Mouse (Mus musculus) right cerebral cortex, postnatal 4 days (tissue): Measurements from ENCODE around the gene Fam169b.

Experiments
- DNase-seq: peaks from one replicate; pipeline ENCODE4 v3.0.0-alpha.2; 2022

Fam169b gene

GRCm38 (mm10) chr7:68320078-68320810 lies 46.6 kb downstream of the Fam169b start:
- no peak for DNase-seq

- no peak for DNase-seq
These were observed 49.4 kb downstream of the Fam169b start for GRCm38 (mm10) chr7:68323051-68323450.

GRCm38 (mm10) chr7:68326190-68326722 lies 52.6 kb downstream of the Fam169b start:
- no peak for DNase-seq

GRCm38 (mm10) chr7:68329000-68329399 lies 55.4 kb downstream of the Fam169b start:
- DNase-seq, result no peak

GRCm38 (mm10) chr7:68332799-68333198 lies 59.2 kb downstream of the Fam169b start:
- DNase-seq, result no peak

GRCm38 (mm10) chr7:68337080-68337781 lies 63.6 kb downstream of the Fam169b start:
- no peak for DNase-seq

GRCm38 (mm10) chr7:68338680-68339079 lies 65.0 kb downstream of the Fam169b start:
- no peak for DNase-seq

- no peak for DNase-seq
These were observed 70.9 kb downstream of the Fam169b start for GRCm38 (mm10) chr7:68344561-68344960.

- DNase-seq, result no peak
These were observed 72.3 kb downstream of the Fam169b start for GRCm38 (mm10) chr7:68345963-68346362.

- DNase-seq, result no peak
These were observed 81.9 kb downstream of the Fam169b start for GRCm38 (mm10) chr7:68355325-68356076.

- peak; percentile 41 for DNase-seq
These were observed 83.8 kb downstream of the Fam169b start for GRCm38 (mm10) chr7:68357407-68357806.

GRCm38 (mm10) chr7:68362609-68363008 lies 89.0 kb downstream of the Fam169b start:
- no peak for DNase-seq

- peak; percentile 60 for DNase-seq
These were observed 92.1 kb downstream of the Fam169b start for GRCm38 (mm10) chr7:68365711-68366110.

- DNase-seq, result no peak
These were observed 95.3 kb downstream of the Fam169b start for GRCm38 (mm10) chr7:68368948-68369347.

- peak; percentile 86 for DNase-seq
These were observed 96.1 kb downstream of the Fam169b start for GRCm38 (mm10) chr7:68369694-68370093.

- DNase-seq, result peak; percentile 84
These were observed 100.6 kb downstream of the Fam169b start for GRCm38 (mm10) chr7:68374109-68374857.

GRCm38 (mm10) chr7:68382187-68382586 lies 108.5 kb downstream of the Fam169b start:
- no peak for DNase-seq

GRCm38 (mm10) chr7:68386767-68387166 lies 113.1 kb downstream of the Fam169b start:
- DNase-seq, result no peak

- no peak for DNase-seq
These were observed 122.2 kb downstream of the Fam169b start for GRCm38 (mm10) chr7:68395707-68396333.

- no peak for DNase-seq
These were observed 126.9 kb downstream of the Fam169b start for GRCm38 (mm10) chr7:68400516-68400915.

GRCm38 (mm10) chr7:68408611-68409010 lies 135.0 kb downstream of the Fam169b start:
- DNase-seq, result no peak
